Mouse (Mus musculus): ENCODE results near the gene Zfp866.
A peak's percentile ranks its signal among the peaks of the same experiment; 100 is the strongest.

The Zfp866 gene

GRCm38 (mm10) chr8:69790773-69791367 is at the start of gene Zfp866, which contains the start of gene Atp13a1:
TSS of gene Zfp866 (minus strand) at chr8:69791178.
TSS of gene Atp13a1 (plus strand) at chr8:69791163.
- DNase-seq (ENCODE audit: low read depth, low spot score), result peak; percentile 97

GRCm38 (mm10) chr8:69837057-69837682 is 46.2 kb upstream of the Zfp866 start:
- DNase-seq (ENCODE audit: low read depth, low spot score), result no peak

GRCm38 (mm10) chr8:69832298-69832853 is 41.4 kb upstream of the Zfp866 start, which contains the start of gene Pbx4:
TSS of gene Pbx4 (plus strand) at chr8:69832491.
- DNase-seq (ENCODE audit: low read depth, low spot score), result peak; percentile 100

- DNase-seq (ENCODE audit: low read depth, low spot score), result no peak
Observed at GRCm38 (mm10) chr8:69826371-69826770, 35.4 kb upstream of the Zfp866 start.

GRCm38 (mm10) chr8:69822386-69823191 is 31.6 kb upstream of the Zfp866 start, which contains the start of gene Lpar2:
TSS of gene Lpar2 (plus strand) at chr8:69822429.
- peak; percentile 85 for DNase-seq (ENCODE audit: low read depth, low spot score)

GRCm38 (mm10) chr8:69821971-69822385 is 31.0 kb upstream of the Zfp866 start:
- peak; percentile 73 for DNase-seq (ENCODE audit: low read depth, low spot score)

GRCm38 (mm10) chr8:69820466-69820865 is 29.5 kb upstream of the Zfp866 start:
- DNase-seq (ENCODE audit: low read depth, low spot score), result no peak

GRCm38 (mm10) chr8:69815396-69815795 is 24.4 kb upstream of the Zfp866 start:
- no peak for DNase-seq (ENCODE audit: low read depth, low spot score)

GRCm38 (mm10) chr8:69814881-69815280 is 23.9 kb upstream of the Zfp866 start:
- DNase-seq (ENCODE audit: low read depth, low spot score), result peak; percentile 79

GRCm38 (mm10) chr8:69809820-69810219 is 18.8 kb upstream of the Zfp866 start:
- no peak for DNase-seq (ENCODE audit: low read depth, low spot score)

GRCm38 (mm10) chr8:69808864-69809403 is 18.0 kb upstream of the Zfp866 start:
- DNase-seq (ENCODE audit: low read depth, low spot score), result no peak

- DNase-seq (ENCODE audit: low read depth, low spot score), result peak; percentile 78
Observed at GRCm38 (mm10) chr8:69808094-69808863, 17.3 kb upstream of the Zfp866 start, which contains the start of gene Gmip. TSS of gene Gmip (plus strand) at chr8:69808679.

GRCm38 (mm10) chr8:69807236-69807635 is 16.3 kb upstream of the Zfp866 start:
- DNase-seq (ENCODE audit: low read depth, low spot score), result no peak

GRCm38 (mm10) chr8:69805491-69805890 is 14.5 kb upstream of the Zfp866 start:
- no peak for DNase-seq (ENCODE audit: low read depth, low spot score)

- no peak for DNase-seq (ENCODE audit: low read depth, low spot score)
Observed at GRCm38 (mm10) chr8:69805086-69805485, 14.1 kb upstream of the Zfp866 start.

GRCm38 (mm10) chr8:69804537-69804936 is 13.6 kb upstream of the Zfp866 start:
- no peak for DNase-seq (ENCODE audit: low read depth, low spot score)

- no peak for DNase-seq (ENCODE audit: low read depth, low spot score)
Observed at GRCm38 (mm10) chr8:69803366-69803765, 12.4 kb upstream of the Zfp866 start.

GRCm38 (mm10) chr8:69802216-69802615 is 11.2 kb upstream of the Zfp866 start:
- DNase-seq (ENCODE audit: low read depth, low spot score), result no peak

GRCm38 (mm10) chr8:69801796-69802195 is 10.8 kb upstream of the Zfp866 start:
- no peak for DNase-seq (ENCODE audit: low read depth, low spot score)

- DNase-seq (ENCODE audit: low read depth, low spot score), result no peak
Observed at GRCm38 (mm10) chr8:69799946-69800345, 9.0 kb upstream of the Zfp866 start.

- no peak for DNase-seq (ENCODE audit: low read depth, low spot score)
Observed at GRCm38 (mm10) chr8:69799261-69799660, 8.3 kb upstream of the Zfp866 start.
